Mouse (Mus musculus) embryo, embryonic 11.5 days (tissue): ENCODE measurements around the gene Pgp.

Experiments used
- DNase-seq: peaks from one replicate; pipeline ENCODE4 v3.0.0-alpha.2; 2012; ENCODE audit warnings: low read depth, low spot score

The Pgp gene

DNA sequence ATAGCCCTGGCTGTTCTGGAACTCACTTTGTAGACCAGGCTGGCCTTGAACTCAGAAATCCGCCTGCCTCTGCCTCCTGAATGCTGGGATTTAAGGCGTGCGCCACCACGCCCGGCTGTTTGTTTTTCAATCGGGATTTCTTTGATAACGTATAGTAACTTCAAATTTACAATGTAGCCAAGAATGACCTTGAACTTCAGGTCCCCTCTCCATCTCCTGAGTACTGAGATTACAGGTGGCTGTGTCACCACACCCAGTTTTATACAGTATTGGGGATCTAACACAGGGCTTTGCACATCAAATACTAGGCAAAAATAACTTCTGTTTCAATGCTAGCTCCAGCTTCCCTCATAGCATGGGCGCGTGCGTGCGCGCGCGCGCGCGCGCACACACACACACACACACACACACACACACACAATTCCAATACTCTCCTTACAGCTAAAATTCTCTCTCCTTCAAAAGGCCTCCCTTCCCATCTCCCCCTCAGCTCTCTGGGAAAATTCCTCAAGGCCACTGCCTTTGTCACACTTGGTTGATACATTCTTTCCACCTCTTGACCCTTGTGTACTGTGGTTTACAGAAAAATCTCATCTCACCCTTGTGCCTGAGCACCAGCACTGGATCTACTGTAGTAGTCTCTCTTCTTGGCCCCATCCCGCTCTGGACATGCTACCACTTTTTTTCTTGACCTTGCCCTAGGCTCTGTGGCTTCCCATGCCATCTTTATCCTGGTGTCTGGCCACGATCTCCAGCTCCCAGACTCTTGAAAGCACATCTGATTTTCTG, 11.0 kb downstream of the Pgp start:
- no peak for DNase-seq

DNA sequence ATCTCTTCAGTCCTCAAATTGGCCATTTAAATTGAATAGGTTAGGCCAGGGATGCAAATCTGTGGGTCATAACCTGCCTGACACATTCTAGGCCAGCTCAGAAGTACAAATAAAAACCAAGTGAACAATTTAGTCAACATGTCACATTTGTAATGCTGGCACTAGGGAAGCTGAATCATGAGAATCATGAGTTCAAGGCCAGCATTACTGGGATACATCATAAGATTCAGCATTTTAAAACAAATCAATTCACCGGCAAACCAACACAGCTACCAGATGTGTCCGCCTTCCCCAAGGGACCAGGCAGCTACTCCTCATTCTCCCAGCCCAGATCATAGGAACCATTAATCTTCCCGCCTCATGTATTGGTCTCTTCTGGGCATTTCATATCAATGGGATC, 13.3 kb downstream of the Pgp start:
- DNase-seq: no peak

DNA sequence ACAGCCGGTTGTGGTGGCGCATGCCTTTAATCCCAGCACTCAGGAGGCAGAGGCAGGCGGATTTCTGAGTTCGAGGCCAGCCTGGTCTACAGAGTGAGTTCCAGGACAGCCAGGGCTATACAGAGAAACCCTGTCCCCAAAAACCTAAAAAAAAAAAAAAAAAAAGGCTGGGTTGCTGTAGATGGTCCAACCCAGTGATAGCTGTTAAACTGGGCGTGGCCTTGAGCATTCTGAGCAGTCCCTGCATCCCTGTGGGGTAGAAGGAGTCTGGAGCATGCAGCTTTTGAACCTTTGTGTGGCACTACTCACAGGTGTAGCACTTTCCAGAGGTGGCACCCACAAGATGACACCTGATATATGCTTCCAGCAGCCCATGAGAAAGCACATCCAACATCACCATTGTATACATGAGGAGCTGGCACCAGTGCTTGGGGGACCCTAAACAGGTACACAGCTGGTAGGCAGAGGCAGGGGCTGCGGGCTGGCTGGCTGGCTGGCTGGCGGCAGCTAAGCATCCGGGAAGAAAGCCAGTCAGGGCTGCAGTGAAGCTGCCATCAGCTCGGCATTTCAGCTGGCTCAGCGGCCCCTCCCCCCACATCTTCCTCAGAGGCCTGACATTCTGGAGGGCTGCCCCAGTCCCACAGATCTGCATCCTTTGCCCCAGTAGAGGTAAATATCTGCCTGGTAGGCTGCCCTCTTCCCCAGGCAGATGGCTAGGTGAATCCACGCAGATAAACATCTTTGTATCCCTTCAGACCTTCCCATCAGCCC, 15.1 kb downstream of the Pgp start:
- no peak for DNase-seq

DNA sequence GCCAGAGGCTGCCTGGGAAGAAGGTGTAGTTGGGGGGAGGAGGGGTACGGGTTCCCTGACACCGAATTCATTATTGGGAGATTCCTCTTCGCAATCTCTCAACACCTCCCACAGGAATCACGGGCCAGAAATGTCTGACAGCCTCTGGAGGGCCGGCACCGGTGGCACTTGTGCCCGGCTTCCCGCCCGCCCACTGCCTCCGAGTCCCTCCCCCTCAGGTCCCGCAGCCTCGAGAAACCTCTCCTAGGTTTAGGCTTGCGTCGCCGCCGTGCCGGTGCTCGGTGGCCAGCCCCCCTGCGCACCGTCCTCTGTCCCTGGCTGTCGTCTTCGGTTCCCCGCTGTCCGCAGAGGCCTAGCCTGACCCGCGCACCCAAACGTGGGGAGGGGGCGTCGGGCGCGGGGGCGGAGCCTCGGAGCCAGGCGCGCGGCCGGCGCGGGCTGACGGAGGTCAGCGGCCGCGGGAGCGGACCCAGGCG, 18.0 kb downstream of the Pgp start, which contains the start of gene Caskin1:
TSS of gene Caskin1 (plus strand) at position 416 of the 476 bp plus-strand sequence.
- no peak for DNase-seq

- DNase-seq: no peak
These were observed 18.6 kb downstream of the Pgp start for GRCm38 (mm10) chr17:24488662-24489264.

- no peak for DNase-seq
These were observed 19.3 kb downstream of the Pgp start for GRCm38 (mm10) chr17:24489265-24490030.

DNA sequence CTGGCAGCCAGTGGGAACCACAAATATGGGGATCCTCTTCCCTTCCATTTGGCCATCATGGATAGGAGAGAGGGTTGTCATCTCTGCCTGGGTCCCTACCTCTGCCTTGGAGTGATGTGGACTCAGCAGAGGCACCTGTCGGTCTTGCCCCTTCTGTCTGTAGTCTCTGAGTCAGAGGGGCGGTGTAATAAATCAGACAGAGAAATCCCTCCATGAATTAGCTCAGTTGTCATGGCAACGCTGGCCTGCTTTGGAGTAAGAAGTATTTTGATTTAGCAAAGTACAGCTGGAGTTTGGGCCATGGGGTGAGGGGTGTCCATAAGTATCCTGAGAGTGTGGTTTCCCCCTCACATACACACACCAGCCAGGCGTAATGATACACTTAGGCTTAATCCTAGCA, 20.2 kb downstream of the Pgp start:
- DNase-seq: no peak

DNA sequence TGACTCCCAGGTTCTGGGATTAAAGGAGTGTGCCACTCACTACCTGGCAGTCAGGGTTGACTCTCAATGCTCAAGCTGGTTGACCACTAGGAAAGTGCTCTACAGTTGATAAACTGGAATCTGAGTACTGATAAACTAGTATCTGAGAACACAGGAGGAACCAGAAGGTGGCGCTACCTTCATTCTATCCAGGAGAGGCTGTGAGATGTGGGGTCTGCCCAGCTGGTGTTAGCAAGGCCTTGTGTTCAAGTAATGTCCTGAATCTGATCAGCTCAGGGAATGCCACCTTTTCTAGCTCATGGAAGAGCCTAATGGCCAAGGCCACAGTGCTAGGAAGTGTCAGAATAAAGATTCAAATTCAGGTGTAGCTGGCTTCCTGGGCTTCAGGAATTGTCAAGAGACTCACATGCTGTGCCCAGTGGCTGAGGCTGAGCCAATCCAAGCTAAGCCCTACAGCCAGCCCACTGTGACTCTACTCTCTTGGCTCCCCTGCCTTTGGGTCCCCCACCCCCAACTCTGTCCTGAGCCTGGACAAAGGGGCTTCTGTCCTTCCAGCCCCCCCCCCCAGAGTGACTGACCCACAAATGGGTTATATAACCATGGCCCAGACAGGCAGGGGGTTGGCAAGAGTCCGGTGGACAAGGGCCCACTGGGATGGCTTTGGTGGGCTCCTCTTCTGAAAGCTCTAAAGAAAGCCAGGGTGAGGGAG, 24.6 kb downstream of the Pgp start:
- DNase-seq: no peak

DNA sequence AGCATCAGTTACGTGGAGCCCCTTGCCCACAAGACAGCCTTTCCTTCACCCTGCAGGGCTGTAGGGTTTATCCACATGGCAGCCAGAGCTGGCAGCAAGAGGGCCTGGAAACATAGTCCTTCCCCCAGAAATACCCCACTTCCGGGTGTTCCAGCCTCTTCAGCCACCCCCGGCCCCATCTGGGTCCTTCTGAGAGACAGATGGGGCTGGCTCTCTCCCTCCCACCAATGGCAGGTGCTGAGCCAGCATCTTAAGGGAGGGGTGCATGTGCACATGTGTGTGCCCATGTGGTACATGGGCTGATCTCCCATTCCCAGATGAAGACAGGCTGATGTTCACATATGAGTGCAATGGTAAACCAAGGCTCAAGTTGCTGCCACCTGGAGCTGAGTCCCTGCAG, 25.3 kb downstream of the Pgp start:
- no peak for DNase-seq

GRCm38 (mm10) chr17:24496026-24496425, 25.8 kb downstream of the Pgp start:
- no peak for DNase-seq

GRCm38 (mm10) chr17:24502208-24502607, 32.0 kb downstream of the Pgp start:
- DNase-seq: no peak

DNA sequence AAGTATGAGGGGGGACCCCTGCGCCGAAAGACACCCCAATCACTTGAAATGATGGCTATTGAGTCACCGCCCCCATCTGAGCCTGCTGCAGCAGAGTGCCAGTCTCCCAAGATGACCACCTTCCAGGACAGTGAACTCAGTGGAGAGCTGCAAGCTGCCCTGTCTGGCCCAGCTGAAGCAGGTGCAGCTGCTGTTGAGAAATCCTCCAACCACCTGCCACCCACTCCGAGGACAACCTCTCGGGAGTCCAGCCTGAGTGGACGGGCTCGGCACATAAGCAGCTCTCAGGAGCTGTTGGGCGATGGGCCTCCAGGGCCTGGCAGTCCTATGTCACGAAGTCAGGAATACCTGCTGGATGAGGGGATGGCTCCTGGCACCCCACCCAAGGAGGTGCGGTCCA, 33.9 kb downstream of the Pgp start:
- DNase-seq: no peak

DNA sequence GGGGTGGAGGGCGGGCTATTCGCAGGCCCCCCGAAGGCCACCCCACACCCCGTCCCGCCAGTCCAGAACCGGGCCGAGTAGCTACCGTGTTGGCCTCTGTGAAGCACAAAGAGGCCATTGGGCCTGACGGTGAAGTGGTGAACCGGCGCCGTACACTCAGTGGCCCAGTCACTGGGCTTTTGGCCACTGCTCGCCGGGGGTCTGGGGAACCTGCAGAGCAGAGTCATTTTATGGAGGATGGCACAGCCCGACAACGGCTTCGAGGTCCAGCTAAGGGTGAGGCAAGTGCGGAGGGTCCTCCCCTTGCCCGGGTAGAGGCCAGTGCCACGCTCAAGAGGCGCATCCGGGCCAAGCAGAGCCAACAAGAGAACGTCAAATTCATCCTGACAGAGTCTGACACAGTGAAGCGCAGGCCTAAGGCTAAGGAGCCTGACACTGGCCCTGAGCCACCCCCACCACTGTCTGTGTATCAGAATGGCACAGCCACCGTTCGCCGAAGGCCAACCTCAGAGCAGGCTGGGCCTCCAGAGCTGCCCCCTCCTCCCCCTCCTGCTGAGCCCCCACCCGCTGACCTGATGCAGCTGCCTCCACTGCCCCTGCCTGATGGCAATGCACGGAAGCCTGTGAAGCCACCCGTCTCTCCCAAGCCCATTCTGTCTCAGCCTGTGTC, 35.2 kb downstream of the Pgp start:
- no peak for DNase-seq

GRCm38 (mm10) chr17:24506332-24507070, 36.3 kb downstream of the Pgp start:
- DNase-seq: no peak

GRCm38 (mm10) chr17:24507129-24507664, 37.0 kb downstream of the Pgp start:
- no peak for DNase-seq

DNA sequence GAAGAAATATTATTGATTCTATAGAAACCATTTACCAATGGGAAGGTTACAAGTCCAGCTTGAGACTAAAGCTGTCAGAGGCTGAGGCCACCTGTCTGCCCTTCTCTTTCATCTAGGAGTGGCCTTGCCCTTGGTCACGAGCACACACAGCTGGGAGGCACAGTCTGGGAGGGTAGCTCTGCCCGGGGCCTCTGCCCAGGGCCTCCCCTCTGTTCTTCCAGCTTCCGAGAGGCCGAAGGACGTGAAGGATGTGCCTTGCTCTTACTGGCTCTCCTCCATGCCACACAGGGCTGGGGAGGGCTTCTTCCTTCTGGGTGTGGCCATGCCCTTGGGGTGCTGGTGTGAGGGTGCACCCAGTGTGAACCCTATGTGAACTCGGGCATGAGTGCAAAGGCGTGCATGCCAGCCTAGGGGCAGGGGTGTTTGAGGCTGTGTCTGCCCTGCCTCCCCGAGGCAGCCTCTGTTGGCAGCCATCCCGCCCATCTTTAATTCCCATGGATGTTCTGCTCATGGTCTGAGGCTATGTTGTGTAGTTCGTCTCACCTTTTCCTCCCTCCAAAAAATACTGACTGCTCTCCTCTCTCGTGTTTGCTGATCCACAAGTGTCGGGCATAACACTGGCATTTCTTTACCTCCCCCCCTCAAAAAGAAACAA, 37.7 kb downstream of the Pgp start:
- DNase-seq: no peak

DNA sequence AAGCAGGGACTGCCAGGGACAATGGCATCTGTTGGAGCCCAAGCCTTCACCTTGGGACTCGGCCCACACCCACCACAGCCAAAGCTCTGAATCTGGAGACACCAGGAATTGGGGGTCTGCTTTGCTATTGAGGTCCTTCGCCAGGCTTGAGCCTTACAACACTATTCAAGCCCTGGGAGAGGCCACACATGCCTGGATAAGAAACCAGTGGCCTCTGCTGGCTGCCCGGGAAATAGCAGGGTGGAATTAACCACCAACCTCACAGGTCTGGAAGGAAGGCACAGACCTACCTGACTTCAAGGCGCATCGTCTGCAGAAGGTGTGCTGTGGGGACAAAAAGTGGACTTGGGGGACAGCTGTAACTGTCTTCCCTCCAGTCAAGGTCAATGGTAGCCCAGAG, 43.4 kb downstream of the Pgp start:
- no peak for DNase-seq

DNA sequence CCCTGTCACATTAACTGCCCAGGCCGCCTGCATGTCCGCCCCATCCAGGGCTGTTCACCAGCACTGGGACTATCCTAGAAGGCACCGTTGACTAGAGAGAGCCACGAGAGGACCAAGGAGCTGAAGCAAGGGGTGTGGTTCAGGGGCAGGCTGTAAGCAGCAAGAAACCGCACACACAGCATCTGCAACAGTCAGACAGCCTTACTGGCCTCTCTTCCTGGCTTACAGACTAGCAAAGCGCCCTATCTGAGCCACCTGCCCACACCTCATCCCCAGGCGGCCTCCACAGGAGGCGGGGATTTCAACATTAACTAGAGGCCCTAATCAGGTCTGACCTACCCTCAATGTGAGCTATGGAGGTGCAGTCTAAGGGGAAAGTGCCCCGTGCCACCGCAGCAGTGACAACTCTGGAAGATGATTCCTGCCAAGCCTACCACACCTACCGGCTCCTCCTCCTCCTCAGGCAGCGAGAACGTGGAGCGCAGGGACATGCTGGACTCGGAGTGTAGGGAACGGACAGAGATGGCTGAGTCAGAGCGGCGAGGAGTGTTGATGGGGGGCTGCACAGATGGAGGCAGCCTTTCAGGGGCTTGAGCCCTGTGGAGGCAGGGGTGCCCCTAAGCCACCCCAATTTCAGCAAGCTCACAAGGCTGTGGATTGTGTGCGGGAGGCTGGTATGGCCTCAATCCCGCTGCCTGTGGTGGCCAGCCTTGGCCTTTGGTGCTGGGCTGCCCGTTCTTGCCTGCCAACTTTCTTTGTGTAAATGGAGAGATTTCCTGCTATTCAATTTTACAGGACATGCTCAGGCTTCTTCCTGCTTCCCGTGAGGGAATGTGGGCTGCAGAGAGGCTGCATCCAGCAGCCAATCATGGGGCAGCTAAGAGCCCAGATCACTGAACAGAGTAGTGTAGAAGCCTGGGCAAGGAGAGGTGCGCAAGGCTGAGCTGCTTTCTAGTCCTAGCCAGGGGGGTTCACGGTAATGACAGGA, 44.4 kb downstream of the Pgp start:
- DNase-seq: no peak
